Mouse (Mus musculus) MEL (cell line): Measurements from ENCODE around the gene Tmprss12. TPM values are rescaled to one million over a fixed set of nuclear protein-coding genes. Genes with fewer than 3 reads are reported as not detected.
A peak's percentile ranks its signal among the peaks of the same experiment; 100 is the strongest.

Experiments
- DNase-seq: peaks from one replicate; pipeline ENCODE4 v3.0.0; 2011; ENCODE audit warnings: low read depth, low spot score
- H3K27ac ChIP-seq: 2 replicates; pipeline ENCODE4 v1.5.1; 2012; ENCODE audit warnings: low read depth, mild to moderate bottlenecking, control low read depth, low read length, moderate library complexity; ENCODE audit not compliant: control insufficient read depth
- H3K27me3 ChIP-seq, 2 experiments: fragments of 150-350 bp in 1 of 2; sonication (generic) in 1 of 2; 2 replicates each; pipeline ENCODE4 v1.6.1; 2012; ENCODE audit warnings: low read length in 2 of 2, mild to moderate bottlenecking in 2 of 2, improper control_type of control experiment in 1 of 2, moderate library complexity in 1 of 2; ENCODE audit not compliant: insufficient read depth in 2 of 2, control insufficient read depth in 1 of 2
- H3K36me3 ChIP-seq, 2 experiments: 2 replicates each; pipeline ENCODE4 v1.6.1; 2012 to 2014; ENCODE audit warnings: low read length in 2 of 2, improper control_type of control experiment in 1 of 2, inconsistent platforms in 1 of 2, mild to moderate bottlenecking in 1 of 2; ENCODE audit not compliant: insufficient read depth in 2 of 2, control insufficient read depth in 1 of 2
- H3K4me1 ChIP-seq, 2 experiments: fragments of 150-350 bp in 1 of 2; sonication (generic) in 1 of 2; 2 replicates each; pipeline ENCODE4 v1.6.1; 2012; ENCODE audit warnings: low read length in 2 of 2, improper control_type of control experiment in 1 of 2, mild to moderate bottlenecking in 1 of 2; ENCODE audit not compliant: insufficient read depth in 2 of 2, control insufficient read depth in 1 of 2
- H3K4me3 ChIP-seq, 2 experiments: fragments of 150-350 bp in 1 of 2; sonication (generic) in 1 of 2; 2 replicates each; pipeline ENCODE4 v1.5.1; 2012; ENCODE audit warnings: low read depth in 2 of 2, low read length in 2 of 2, mild to moderate bottlenecking in 2 of 2, moderate library complexity in 2 of 2, control low read depth in 1 of 2, improper control_type of control experiment in 1 of 2; ENCODE audit not compliant: control insufficient read depth in 1 of 2, insufficient read depth in 1 of 2
- H3K79me2 ChIP-seq: 2 replicates; pipeline ENCODE4 v1.6.1; 2012; ENCODE audit warnings: mild to moderate bottlenecking, low read length, moderate library complexity; ENCODE audit not compliant: control insufficient read depth, poor library complexity, insufficient read depth
- H3K9ac ChIP-seq: 2 replicates; pipeline ENCODE4 v1.6.1; 2012; ENCODE audit warnings: low read depth, mild to moderate bottlenecking, control low read depth, low read length, moderate library complexity; ENCODE audit not compliant: control insufficient read depth, poor library complexity, severe bottlenecking
- H3K9me3 ChIP-seq: fragments of 150-350 bp; sonication (generic); replicated peaks from 2 replicates; pipeline ENCODE4 v1.6.1; 2012; ENCODE audit warnings: mild to moderate bottlenecking, low read length, improper control_type of control experiment, moderate library complexity; ENCODE audit not compliant: insufficient read depth
- BHLHE40 ChIP-seq: IDR thresholded peaks from 2 replicates; pipeline ENCODE4 v1.6.1; 2012; ENCODE audit warnings: low read depth, mild to moderate bottlenecking, inconsistent platforms, low read length, improper control_type of control experiment, borderline replicate concordance
- CTCF ChIP-seq, 3 experiments: IDR thresholded peaks in 2 of 3; conservative IDR thresholded peaks in 1 of 3; 2 replicates each; pipeline ENCODE4 v1.5.1; 2011 to 2012; ENCODE audit warnings: low read length in 3 of 3, low read depth in 2 of 3, mild to moderate bottlenecking in 2 of 3, improper control_type of control experiment in 1 of 3, inconsistent platforms in 1 of 3, mixed read lengths in 1 of 3, moderate library complexity in 1 of 3; ENCODE audit not compliant: control insufficient read depth in 1 of 3, insufficient read depth in 1 of 3, poor library complexity in 1 of 3, severe bottlenecking in 1 of 3
- E2F4 ChIP-seq: IDR thresholded peaks from 2 replicates; pipeline ENCODE4 v1.6.1; 2011; ENCODE audit warnings: low read depth, low read length, improper control_type of control experiment, borderline replicate concordance
- ELF1 ChIP-seq: IDR thresholded peaks from 2 replicates; pipeline ENCODE4 v1.6.1; 2014; ENCODE audit warnings: low read depth, mild to moderate bottlenecking, inconsistent platforms, low read length, improper control_type of control experiment, moderate library complexity
- EP300 ChIP-seq, 2 experiments: IDR thresholded peaks; 2 replicates each; pipeline ENCODE4 v1.6.1; 2011; ENCODE audit warnings: improper control_type of control experiment in 2 of 2, low read length in 2 of 2, low read depth in 1 of 2, mild to moderate bottlenecking in 1 of 2
- ETS1 ChIP-seq: IDR thresholded peaks from 2 replicates; pipeline ENCODE4 v1.6.1; 2012; ENCODE audit warnings: low read depth, mild to moderate bottlenecking, inconsistent platforms, low read length, improper control_type of control experiment, moderate library complexity
- GATA1 ChIP-seq: IDR thresholded peaks from 2 replicates; pipeline ENCODE4 v1.6.1; 2011; ENCODE audit warnings: low read depth, low read length, improper control_type of control experiment
- MAX ChIP-seq: IDR thresholded peaks from 2 replicates; pipeline ENCODE4 v1.6.1; 2011; ENCODE audit warnings: low read length, improper control_type of control experiment
- MAZ ChIP-seq: IDR thresholded peaks from 2 replicates; pipeline ENCODE4 v1.6.1; 2012; ENCODE audit warnings: low read depth, mild to moderate bottlenecking, inconsistent platforms, low read length, improper control_type of control experiment
- MEF2A ChIP-seq: IDR thresholded peaks from 2 replicates; pipeline ENCODE4 v1.6.1; 2014; ENCODE audit warnings: low read depth, mild to moderate bottlenecking, inconsistent platforms, low read length, improper control_type of control experiment; ENCODE audit not compliant: poor library complexity, insufficient replicate concordance, severe bottlenecking; ENCODE audit errors: extremely low read depth
- MXI1 ChIP-seq: IDR thresholded peaks from 2 replicates; pipeline ENCODE4 v1.6.1; 2011; ENCODE audit warnings: mild to moderate bottlenecking, low read depth, low read length, improper control_type of control experiment
- MYB ChIP-seq: IDR thresholded peaks from 2 replicates; pipeline ENCODE4 v1.6.1; 2011; ENCODE audit warnings: mild to moderate bottlenecking, low read depth, low read length, improper control_type of control experiment
- MYC ChIP-seq: IDR thresholded peaks from 2 replicates; pipeline ENCODE4 v1.6.1; 2011; ENCODE audit warnings: low read depth, mild to moderate bottlenecking, low read length, improper control_type of control experiment, moderate library complexity
- NELFE ChIP-seq: IDR thresholded peaks from 2 replicates; pipeline ENCODE4 v1.6.1; 2011; ENCODE audit warnings: low read depth, low read length, improper control_type of control experiment
- NRF1 ChIP-seq: IDR thresholded peaks from 2 replicates; pipeline ENCODE4 v1.6.1; 2014; ENCODE audit warnings: low read depth, mild to moderate bottlenecking, inconsistent platforms, low read length, improper control_type of control experiment, moderate library complexity; ENCODE audit not compliant: poor library complexity, insufficient read depth, severe bottlenecking
- POLR2A ChIP-seq, 2 experiments: IDR thresholded peaks; 2 replicates each; pipeline ENCODE4 v1.6.1; 2011 to 2012; ENCODE audit warnings: low read length in 2 of 2, mild to moderate bottlenecking in 2 of 2, control low read depth in 1 of 2, improper control_type of control experiment in 1 of 2, low read depth in 1 of 2, moderate library complexity in 1 of 2; ENCODE audit not compliant: control insufficient read depth in 1 of 2, insufficient read depth in 1 of 2, poor library complexity in 1 of 2
- POLR2AphosphoS5 ChIP-seq: IDR thresholded peaks from 2 replicates; pipeline ENCODE4 v1.6.1; 2012; ENCODE audit warnings: low read depth, borderline replicate concordance, mild to moderate bottlenecking, inconsistent platforms, low read length, moderate library complexity, mixed read lengths
- RAD21 ChIP-seq: IDR thresholded peaks from 2 replicates; pipeline ENCODE4 v1.6.1; 2011; ENCODE audit warnings: mild to moderate bottlenecking, low read depth, low read length, improper control_type of control experiment
- RCOR1 ChIP-seq: IDR thresholded peaks from 2 replicates; pipeline ENCODE4 v1.6.1; 2012; ENCODE audit warnings: low read depth, mild to moderate bottlenecking, inconsistent platforms, low read length, improper control_type of control experiment
- SIN3A ChIP-seq: IDR thresholded peaks from 2 replicates; pipeline ENCODE4 v1.6.1; 2012; ENCODE audit warnings: low read length, improper control_type of control experiment, inconsistent platforms
- TAL1 ChIP-seq: IDR thresholded peaks from 2 replicates; pipeline ENCODE4 v1.6.1; 2012; ENCODE audit warnings: mild to moderate bottlenecking, inconsistent platforms, low read length, moderate library complexity, mixed read lengths
- TBP ChIP-seq: IDR thresholded peaks from 2 replicates; pipeline ENCODE4 v1.8.0; 2011; ENCODE audit warnings: low read depth, low read length, improper control_type of control experiment
- TCF12 ChIP-seq: IDR thresholded peaks from 2 replicates; pipeline ENCODE4 v1.6.1; 2014; ENCODE audit warnings: low read depth, mild to moderate bottlenecking, inconsistent platforms, low read length, improper control_type of control experiment, moderate library complexity
- UBTF ChIP-seq: IDR thresholded peaks from 2 replicates; pipeline ENCODE4 v1.6.1; 2012; ENCODE audit warnings: low read depth, mild to moderate bottlenecking, inconsistent platforms, low read length, improper control_type of control experiment, moderate library complexity, borderline replicate concordance; ENCODE audit not compliant: insufficient read depth
- USF1 ChIP-seq: IDR thresholded peaks from 2 replicates; pipeline ENCODE4 v1.6.1; 2014; ENCODE audit warnings: low read depth, mild to moderate bottlenecking, inconsistent platforms, low read length, improper control_type of control experiment, moderate library complexity
- ZKSCAN1 ChIP-seq: IDR thresholded peaks from 2 replicates; pipeline ENCODE4 v1.6.1; 2012; ENCODE audit warnings: low read depth, mild to moderate bottlenecking, inconsistent platforms, low read length, improper control_type of control experiment, moderate library complexity
- ZMIZ1 ChIP-seq: IDR thresholded peaks from 2 replicates; pipeline ENCODE4 v1.6.1; 2012; ENCODE audit warnings: low read depth, mild to moderate bottlenecking, inconsistent platforms, low read length, improper control_type of control experiment, moderate library complexity
- ZNF384 ChIP-seq: IDR thresholded peaks from 2 replicates; pipeline ENCODE4 v1.6.1; 2012; ENCODE audit warnings: low read depth, mild to moderate bottlenecking, inconsistent platforms, low read length, improper control_type of control experiment
- polyA plus RNA-seq, 2 experiments: library from polyadenylated mRNA; stranded (reverse) in 1 of 2; unstranded in 1 of 2; fragments of >175 nt in 1 of 2; fragments of >200 nt in 1 of 2; gene quantifications; 2 replicates each; pipeline versions ENCODE4 v1.2.1 to v1.2.4; 2012; ENCODE audit warnings: low replicate concordance in 2 of 2, low read depth in 1 of 2; ENCODE audit not compliant: insufficient read length in 2 of 2, insufficient read depth in 1 of 2, missing spikeins in 1 of 2
- total RNA-seq: library from RNA; depleted of rRNA; stranded (reverse); fragments of 300-350 nt; gene quantifications from 2 replicates; pipeline ENCODE4 v1.2.3, GENCODE M21; 2012

Tmprss12 gene
- total and polyA plus RNA-seq, 3 experiments: not detected

GRCm38 (mm10) chr15:100301556-100301955 lies 20.9 kb downstream of the Tmprss12 start:
- DNase-seq: no peak
- no peak overlapping the region for H3K27ac ChIP-seq
- H3K9ac ChIP-seq: no peak overlapping the region
- peaks cover 7% of the 10 kb centered on the region for H3K79me2 ChIP-seq
- no peaks in the 10 kb centered on the region for H3K9me3 ChIP-seq
- no peak for TF ChIP-seq MEF2A
- no peak for TF ChIP-seq MXI1
- TF ChIP-seq MAX: no peak
- TF ChIP-seq E2F4: no peak
- TF ChIP-seq TAL1: no peak
- TF ChIP-seq, all 39 proteins: peak for 0
- H3K27me3 ChIP-seq: no peaks in the 10 kb centered on the region
- no peak overlapping the region for H3K4me3 ChIP-seq
- peaks cover 0 to 31% of the 10 kb centered on the region in 2 experiments; a peak in 2 of 4 replicates for H3K36me3 ChIP-seq
- H3K4me1 ChIP-seq: peaks cover 29 to 31% of the 10 kb centered on the region in 2 experiments

GRCm38 (mm10) chr15:100303428-100304018 lies 22.9 kb downstream of the Tmprss12 start:
- peak; percentile 81 for DNase-seq
- Histone ChIP-seq H3K27me3 (no peaks in the 10 kb centered on the region), H3K79me2 (peaks cover 7% of the 10 kb centered on the region), H3K36me3 (peaks cover 0 to 33% of the 10 kb centered on the region in 2 experiments; a peak in 2 of 4 replicates), H3K9ac (peak overlapping the region; percentile 55), H3K9me3 (no peaks in the 10 kb centered on the region), H3K4me1 (peaks cover 31 to 38% of the 10 kb centered on the region in 2 experiments), H3K27ac (peak overlapping the region; percentile 99), H3K4me3 (peak overlapping the region; percentile 56 to 79)
- TF ChIP-seq RCOR1 (peak; percentile 56), ZNF384 (0 out of 2 replicates have a peak, but pooled peaks have one; percentile 15), POLR2A (IDR thresholded peaks at IDR 0.05; ENCODE audit: control insufficient read depth in 1 of 2, insufficient read depth in 1 of 2, low read depth in 1 of 2, low read length in 2 of 2, poor library complexity in 1 of 2) (no peak; a peak in 1 of 4 replicates), POLR2AphosphoS5 (no peak), MAZ (peak; percentile 41; the same call in 1 of the 2 replicates), MXI1 (peak; percentile 67), NRF1 (no peak), ZKSCAN1 (no peak), CTCF (IDR thresholded peaks at IDR 0.05 in 2 of 3, conservative IDR thresholded peaks at IDR 0.05 in 1 of 3; ENCODE audit: control insufficient read depth in 1 of 3, insufficient read depth in 1 of 3, low read depth in 2 of 3, low read length in 3 of 3, poor library complexity in 1 of 3, severe bottlenecking in 1 of 3) (no peak), EP300 (IDR thresholded peaks at IDR 0.05; ENCODE audit: low read depth in 1 of 2, low read length in 2 of 2) (peak; percentile 78 to 83; a peak in 3 of 4 replicates), ELF1 (0 out of 2 replicates have a peak, but pooled peaks have one; percentile 23), ETS1 (peak; percentile 72), GATA1 (peak; percentile 72), USF1 (0 out of 2 replicates have a peak, but pooled peaks have one; percentile 5), MAX (peak; percentile 55; the same call in 1 of the 2 replicates), TAL1 (peak; percentile 66), BHLHE40 (peak; percentile 47; the same call in 1 of the 2 replicates), MYC (0 out of 2 replicates have a peak, but pooled peaks have one; percentile 24), TCF12 (peak; percentile 80), TBP (no peak), SIN3A (0 out of 2 replicates have a peak, but pooled peaks have one; percentile 14), NELFE (peak; percentile 14; the same call in 1 of the 2 replicates), MYB (peak; percentile 54; the same call in 1 of the 2 replicates), ZMIZ1 (peak; percentile 45; the same call in 1 of the 2 replicates), UBTF (no peak), RAD21 (no peak)
